9 mouse cellular contexts compared by ENCODE assay signal in the genomic region with DNA sequence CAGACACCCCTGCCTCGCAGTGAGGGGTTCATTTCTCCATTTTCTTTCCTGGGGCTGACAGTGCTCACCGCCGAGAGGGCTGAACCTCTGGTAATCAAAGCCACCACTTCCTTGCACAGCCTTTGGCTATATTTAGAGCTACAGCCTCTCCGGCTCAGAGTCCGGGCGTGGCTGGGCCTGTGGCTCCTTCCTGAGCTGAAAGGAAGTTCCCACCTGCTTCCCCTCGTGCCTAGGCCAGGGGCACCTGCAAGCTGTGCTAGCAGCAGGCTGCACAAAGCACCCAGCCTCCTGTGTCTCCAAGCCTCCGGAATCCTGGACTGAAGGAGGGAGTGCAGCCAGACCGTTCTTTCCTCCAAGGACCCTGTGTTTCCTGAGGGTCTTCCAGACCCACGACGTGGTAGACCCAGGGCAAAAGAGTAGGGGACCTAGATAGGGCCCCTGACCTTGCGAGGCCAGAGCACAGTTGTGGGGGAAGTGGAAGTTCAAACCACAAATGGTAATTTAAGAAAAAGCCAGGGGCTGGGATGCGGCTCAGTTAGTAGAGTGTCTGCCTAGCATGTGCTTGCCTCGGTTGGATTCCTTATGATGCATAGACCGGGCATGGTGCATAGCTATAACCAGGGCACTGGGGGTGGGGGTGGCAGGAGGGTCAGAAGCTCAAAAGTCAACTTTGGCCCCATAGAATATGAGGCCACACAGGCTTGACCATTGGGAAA. TPM values are rescaled to one million over a fixed set of nuclear protein-coding genes. Genes with fewer than 3 reads are reported as not detected.
DNase-seq lines count a peak whose midpoint lies in the region; ATAC-seq and TF ChIP-seq lines count a peak whose summit lies in the region.
"Had no signal": no experiment of that assay in that cellular context is flagged by ENCODE, and none has a peak within 500 bp of the region (broad histone marks: within the 10 kb centered on the region; RNA-seq: fewer than 3 reads in every experiment).

No protein-coding gene starts in this region.

- H3K9me3 ChIP-seq in liver, embryonic 15.5 days (replicated peaks), result no peaks in the 10 kb centered on the region
- H3K9me3 ChIP-seq: G1E had no signal

- 15% methylated on average over 15 of the region's 15 CpGs for WGBS in liver, embryonic 15.5 days (ENCODE audit: insufficient replicate concordance)
- WGBS in kidney, adult 2 months, result 56% methylated on average over 15 of the region's 15 CpGs

- H3K4me1 ChIP-seq in liver, embryonic 15.5 days (replicated peaks), result peaks cover 94% of the 10 kb centered on the region
- peaks cover 16% of the 10 kb centered on the region; the same call in 1 of the 2 replicates for H3K4me1 ChIP-seq in kidney, adult 2 months (ENCODE audit: control insufficient read depth, insufficient read depth, low read length)

- H3K27ac ChIP-seq in liver, embryonic 15.5 days (replicated peaks), result peak overlapping the region; percentile 64
- no peak overlapping the region for H3K27ac ChIP-seq in kidney, adult 2 months (ENCODE audit: insufficient read depth, low read depth, low read length)

- peak; percentile 95 for DNase-seq in heart, adult 11 months
- no peak for DNase-seq in heart, adult 8-10 months (ENCODE audit: low spot score)
- DNase-seq in gastrocnemius, postnatal 25 days, result peak; percentile 67
- DNase-seq in spleen, postnatal 36 days (ENCODE audit: low spot score in 2 of 2), result peak; percentile 87
- DNase-seq in frontal cortex, postnatal 36 days (ENCODE audit: low spot score in 2 of 2), result no peak
- DNase-seq in kidney, adult 2 months, result no peak
- no peak for DNase-seq in urinary bladder, postnatal 14 days (ENCODE audit: low spot score)

- no peak for TF ChIP-seq CTCF in kidney, adult 2 months (conservative IDR thresholded peaks at IDR 0.05; ENCODE audit: insufficient read depth, insufficient read length, low read depth, low read length)

- no peaks in the 10 kb centered on the region for H3K27me3 ChIP-seq in liver, embryonic 15.5 days
- H3K27me3 ChIP-seq in kidney, adult 2 months (replicated peaks; ENCODE audit: control insufficient read depth, insufficient read depth, low read length), result no peaks in the 10 kb centered on the region

- TF ChIP-seq POLR2A in kidney, adult 2 months (IDR thresholded peaks at IDR 0.05; ENCODE audit: low read depth, low read length), result no peak

- H3K4me2 ChIP-seq in liver, embryonic 15.5 days, result peak overlapping the region; percentile 13; the same call in 1 of the 2 replicates

- H3K4me3 ChIP-seq in liver, embryonic 15.5 days (replicated peaks), result no peak overlapping the region
- H3K4me3 ChIP-seq in kidney, adult 2 months (ENCODE audit: insufficient read depth, low read depth, low read length), result no peak overlapping the region

- no peaks in the 10 kb centered on the region for H3K36me3 ChIP-seq in liver, embryonic 15.5 days (replicated peaks)
- no peaks in the 10 kb centered on the region for H3K36me3 ChIP-seq in kidney, adult 2 months (ENCODE audit: control insufficient read depth, insufficient read depth, low read length)
- H3K36me3 ChIP-seq: G1E had no signal

- no peak for ATAC-seq in liver, embryonic 15.5 days (ENCODE audit: insufficient read depth)

- H3K9ac ChIP-seq in liver, embryonic 15.5 days, result no peak overlapping the region

RNA-seq across cellular contexts. Expression of gene Rbm38, which starts 26.4 kb away (rescaled TPM):
- 100 to 1,000 TPM; 143 to 197 (median 166) TPM for total RNA-seq in heart, adult 8-10 months (2022)
- total RNA-seq in gastrocnemius, postnatal 25 days (2021), result 100 to 1,000 TPM; 205 to 217 TPM
- 315 and 352 TPM in 2 replicates for polyA plus RNA-seq in liver, embryonic 15.5 days (2015; fragmentation: Nextera tagmentation; extraction: Ambion mirVana)
- 19.9 and 37.9 TPM in 2 replicates for polyA plus RNA-seq in kidney, adult 2 months (2012; rRNA removed)

RNA-seq across cellular contexts. Expression of gene Rae1, which starts 46.8 kb away (rescaled TPM):
- total RNA-seq in heart, adult 8-10 months (2022), result 10 to 100 TPM; 20.2 to 24.8 (median 23.0) TPM
- total RNA-seq in gastrocnemius, postnatal 25 days (2021), result 10 to 100 TPM; 11.8 to 12.7 TPM
- 64.0 and 64.7 TPM in 2 replicates for polyA plus RNA-seq in liver, embryonic 15.5 days (2015; fragmentation: Nextera tagmentation; extraction: Ambion mirVana)
- polyA plus RNA-seq in kidney, adult 2 months (2012; rRNA removed), result 53.8 and 56.7 TPM in 2 replicates

Comparison
In these comparisons a context has a peak if more than half of its experiments do, and no peak if none do; other contexts are left out.
1. DNase-seq: peak in heart, adult 11 months (single experiment), gastrocnemius, postnatal 25 days (single experiment) and spleen, postnatal 36 days (2 of 2); none in heart, adult 8-10 months (single experiment), frontal cortex, postnatal 36 days (0 of 2), kidney, adult 2 months (single experiment) and urinary bladder, postnatal 14 days (single experiment).